Mouse (Mus musculus): ENCODE measurements at regions not wholly inside any gene's neighbourhood (a gene's known extent, or its start where the extent isn't known, plus 50 kb on each side); places are given as distances from the start of the nearest gene placed in this dataset.

- ATAC-seq (replicated peaks in 1 of 2; ENCODE audit: insufficient read depth in 1 of 2, low FRiP score in 2 of 2, low TSS enrichment in 1 of 2, low read depth in 1 of 2, poor library complexity in 2 of 2, severe bottlenecking in 2 of 2), result no peak
Observed at GRCm38 (mm10) chr1:88623040-88623439, 79.0 kb downstream of the Arl4c start.

- ATAC-seq (replicated peaks in 1 of 2; ENCODE audit: insufficient read depth in 1 of 2, low FRiP score in 2 of 2, low TSS enrichment in 1 of 2, low read depth in 1 of 2, poor library complexity in 2 of 2, severe bottlenecking in 2 of 2), result no peak
Observed at GRCm38 (mm10) chr1:88622356-88622755, 79.7 kb downstream of the Arl4c start.

GRCm38 (mm10) chr1:88621214-88621613 lies 80.8 kb downstream of the Arl4c start:
- ATAC-seq (replicated peaks in 1 of 2; ENCODE audit: insufficient read depth in 1 of 2, low FRiP score in 2 of 2, low TSS enrichment in 1 of 2, low read depth in 1 of 2, poor library complexity in 2 of 2, severe bottlenecking in 2 of 2), result no peak

- ATAC-seq (replicated peaks in 1 of 2; ENCODE audit: insufficient read depth in 1 of 2, low FRiP score in 2 of 2, low TSS enrichment in 1 of 2, low read depth in 1 of 2, poor library complexity in 2 of 2, severe bottlenecking in 2 of 2), result no peak
Observed at GRCm38 (mm10) chr1:88613007-88613406, 89.0 kb downstream of the Arl4c start.

GRCm38 (mm10) chr1:88611241-88611640 lies 90.8 kb downstream of the Arl4c start:
- ATAC-seq (replicated peaks in 1 of 2; ENCODE audit: insufficient read depth in 1 of 2, low FRiP score in 2 of 2, low TSS enrichment in 1 of 2, low read depth in 1 of 2, poor library complexity in 2 of 2, severe bottlenecking in 2 of 2), result no peak

- 0 out of 4 replicates have a peak, but pooled peaks of 1 of the 2 experiments have one; percentile 22 for ATAC-seq (replicated peaks in 1 of 2; ENCODE audit: insufficient read depth in 1 of 2, low FRiP score in 2 of 2, low TSS enrichment in 1 of 2, low read depth in 1 of 2, poor library complexity in 2 of 2, severe bottlenecking in 2 of 2)
Observed at GRCm38 (mm10) chr1:88610810-88611209, 91.2 kb downstream of the Arl4c start.

GRCm38 (mm10) chr1:88608826-88609225 lies 93.2 kb downstream of the Arl4c start:
- no peak for ATAC-seq (replicated peaks in 1 of 2; ENCODE audit: insufficient read depth in 1 of 2, low FRiP score in 2 of 2, low TSS enrichment in 1 of 2, low read depth in 1 of 2, poor library complexity in 2 of 2, severe bottlenecking in 2 of 2)

- no peak for ATAC-seq (replicated peaks in 1 of 2; ENCODE audit: insufficient read depth in 1 of 2, low FRiP score in 2 of 2, low TSS enrichment in 1 of 2, low read depth in 1 of 2, poor library complexity in 2 of 2, severe bottlenecking in 2 of 2)
Observed at GRCm38 (mm10) chr1:88608236-88608635, 93.8 kb downstream of the Arl4c start.

GRCm38 (mm10) chr1:88605616-88606190 lies 95.8 kb upstream of the Glrp1 start:
- no peak for ATAC-seq (replicated peaks in 1 of 2; ENCODE audit: insufficient read depth in 1 of 2, low FRiP score in 2 of 2, low TSS enrichment in 1 of 2, low read depth in 1 of 2, poor library complexity in 2 of 2, severe bottlenecking in 2 of 2)

- ATAC-seq (replicated peaks in 1 of 2; ENCODE audit: insufficient read depth in 1 of 2, low FRiP score in 2 of 2, low TSS enrichment in 1 of 2, low read depth in 1 of 2, poor library complexity in 2 of 2, severe bottlenecking in 2 of 2), result no peak
Observed at GRCm38 (mm10) chr1:88602241-88602640, 92.4 kb upstream of the Glrp1 start.

- ATAC-seq (replicated peaks in 1 of 2; ENCODE audit: insufficient read depth in 1 of 2, low FRiP score in 2 of 2, low TSS enrichment in 1 of 2, low read depth in 1 of 2, poor library complexity in 2 of 2, severe bottlenecking in 2 of 2), result no peak
Observed at GRCm38 (mm10) chr1:88601801-88602200, 91.9 kb upstream of the Glrp1 start.

- ATAC-seq (replicated peaks in 1 of 2; ENCODE audit: insufficient read depth in 1 of 2, low FRiP score in 2 of 2, low TSS enrichment in 1 of 2, low read depth in 1 of 2, poor library complexity in 2 of 2, severe bottlenecking in 2 of 2), result no peak
Observed at GRCm38 (mm10) chr1:88600145-88600544, 90.3 kb upstream of the Glrp1 start.

- ATAC-seq (replicated peaks in 1 of 2; ENCODE audit: insufficient read depth in 1 of 2, low FRiP score in 2 of 2, low TSS enrichment in 1 of 2, low read depth in 1 of 2, poor library complexity in 2 of 2, severe bottlenecking in 2 of 2), result no peak
Observed at GRCm38 (mm10) chr1:88594484-88595254, 84.8 kb upstream of the Glrp1 start.

- no peak for ATAC-seq (replicated peaks in 1 of 2; ENCODE audit: insufficient read depth in 1 of 2, low FRiP score in 2 of 2, low TSS enrichment in 1 of 2, low read depth in 1 of 2, poor library complexity in 2 of 2, severe bottlenecking in 2 of 2)
Observed at GRCm38 (mm10) chr1:88592036-88592435, 82.2 kb upstream of the Glrp1 start.

GRCm38 (mm10) chr1:88590802-88591380 lies 81.0 kb upstream of the Glrp1 start:
- ATAC-seq (replicated peaks in 1 of 2; ENCODE audit: insufficient read depth in 1 of 2, low FRiP score in 2 of 2, low TSS enrichment in 1 of 2, low read depth in 1 of 2, poor library complexity in 2 of 2, severe bottlenecking in 2 of 2), result no peak

- no peak for ATAC-seq (replicated peaks in 1 of 2; ENCODE audit: insufficient read depth in 1 of 2, low FRiP score in 2 of 2, low TSS enrichment in 1 of 2, low read depth in 1 of 2, poor library complexity in 2 of 2, severe bottlenecking in 2 of 2)
Observed at GRCm38 (mm10) chr1:88588747-88589146, 78.9 kb upstream of the Glrp1 start.

- peak; percentile 94 to 96 for ATAC-seq (replicated peaks in 1 of 2; ENCODE audit: insufficient read depth in 1 of 2, low FRiP score in 2 of 2, low TSS enrichment in 1 of 2, low read depth in 1 of 2, poor library complexity in 2 of 2, severe bottlenecking in 2 of 2)
Observed at GRCm38 (mm10) chr1:88586823-88587820, 77.3 kb upstream of the Glrp1 start.
